Mouse (Mus musculus) bone marrow macrophage, adult 2 months (primary cell): ENCODE measurements at regions not wholly inside any gene's neighbourhood (a gene's known extent, or its start where the extent isn't known, plus 50 kb on each side); places are given as distances from the start of the nearest gene placed in this dataset.

Source experiments
- CTCF ChIP-seq: IDR thresholded peaks from 2 replicates; pipeline ENCODE4 v1.5.1; 2012; ENCODE audit warnings: low read depth, mild to moderate bottlenecking, low read length, moderate library complexity
- POLR2A ChIP-seq: IDR thresholded peaks from 2 replicates; pipeline ENCODE4 v1.6.1; 2012; ENCODE audit warnings: mild to moderate bottlenecking, low read depth, low read length, borderline replicate concordance

- TF ChIP-seq POLR2A (no peak), CTCF (no peak)
Measured at GRCm38 (mm10) chr13:53695385-53695784, 222.5 kb upstream of the Msx2 start.
